21 mouse cellular contexts compared by ENCODE assay signal in genomic region chr7:107461167-107461566, GRCm38 (mm10).
A peak's percentile ranks its signal among the peaks of the same experiment; 100 is the strongest.
DNase-seq lines count a peak whose midpoint lies in the region; ATAC-seq and TF ChIP-seq lines count a peak whose summit lies in the region.
"Had no signal": no experiment of that assay in that cellular context is flagged by ENCODE, and none has a peak within 500 bp of the region (broad histone marks: within the 10 kb centered on the region; RNA-seq: fewer than 3 reads in every experiment).

No protein-coding gene starts in this region.

- no peak for TF ChIP-seq CTCF in cerebellum, adult 2 months (IDR thresholded peaks at IDR 0.05; ENCODE audit: borderline replicate concordance, insufficient read depth, low read depth, low read length)

- no peak for ATAC-seq in cerebellum, adult (ENCODE audit: insufficient number of reproducible peaks, low FRiP score, low TSS enrichment)
- ATAC-seq: activated CD4-positive, CD25-positive, alpha-beta regulatory T cell, adult 4 months; CD4-positive, CD25-positive, alpha-beta regulatory T cell, adult 4 months; forebrain, embryonic 13.5 days; forebrain, embryonic 15.5 days; forebrain, postnatal 0 days; Patski had no signal

- H3K4me3 ChIP-seq in cerebellum, adult 2 months (replicated peaks; ENCODE audit: insufficient read depth, low read depth, low read length) = no peak overlapping the region
- H3K4me3 ChIP-seq: embryonic facial prominence, embryonic 10.5 days; embryonic facial prominence, embryonic 12.5 days; forebrain, embryonic 13.5 days; forebrain, embryonic 15.5 days had no signal

- peaks cover 26% of the 10 kb centered on the region for H3K4me1 ChIP-seq in cerebellum, adult 2 months (ENCODE audit: control insufficient read depth, insufficient read depth, low read length)
- H3K4me1 ChIP-seq: embryonic facial prominence, embryonic 12.5 days; forebrain, embryonic 13.5 days; forebrain, embryonic 15.5 days had no signal

- H3K27ac ChIP-seq in cerebellum, adult 2 months (ENCODE audit: insufficient read depth, low read length) = peak overlapping the region; percentile 89
- H3K27ac ChIP-seq: embryonic facial prominence, embryonic 10.5 days; embryonic facial prominence, embryonic 12.5 days; forebrain, embryonic 13.5 days; forebrain, embryonic 15.5 days had no signal

- peak; percentile 55 for DNase-seq in cerebellum, adult 11-12 months
- no peak for DNase-seq in cerebellum, adult 11 months
- DNase-seq in cerebellum, adult 2 months = peak; percentile 29 to 36
- peak; percentile 44 for DNase-seq in cerebellum, adult 9-11 months
- peak; percentile 46 to 55 for DNase-seq in cerebellum, postnatal 14 days
- no peak for DNase-seq in lung, adult 18-20 months
- no peak for DNase-seq in left cerebral cortex, adult 9 months (ENCODE audit: low spot score in 2 of 2)
- DNase-seq: adrenal gland, adult 8-10 months; adrenal gland, postnatal 14 days; adrenal gland, postnatal 36 days; B cell, adult 2 months; forebrain, postnatal 0 days had no signal

- no peaks in the 10 kb centered on the region for H3K27me3 ChIP-seq in cerebellum, adult 2 months (ENCODE audit: control insufficient read depth, insufficient read depth, low read length)
- H3K27me3 ChIP-seq: CH12.LX; embryonic facial prominence, embryonic 12.5 days; forebrain, embryonic 13.5 days; forebrain, embryonic 15.5 days; Patski had no signal

- 65% methylated on average over 4 of the region's 4 CpGs for WGBS in cerebellum, adult 2 months

- no peak for TF ChIP-seq POLR2A in cerebellum, adult 2 months (IDR thresholded peaks at IDR 0.05; ENCODE audit: borderline replicate concordance, insufficient read depth, low read length)

Comparison
In these comparisons a context has a peak if more than half of its experiments do, and no peak if none do; other contexts are left out.
1. DNase-seq: peak in cerebellum, adult 11-12 months (single experiment), cerebellum, adult 2 months (2 of 2), cerebellum, adult 9-11 months (single experiment) and cerebellum, postnatal 14 days (2 of 2); none in cerebellum, adult 11 months (single experiment), lung, adult 18-20 months (0 of 2) and left cerebral cortex, adult 9 months (0 of 2).